Mouse (Mus musculus) heart, postnatal 0 days (tissue): Measurements from ENCODE around the gene Abcb9. TPM values are rescaled to one million over a fixed set of nuclear protein-coding genes. Genes with fewer than 3 reads are reported as not detected.

Experiments used
- ATAC-seq: fragments of 200-750 bp; cut with Nextera tagmentation; 2 replicates; pipeline ENCODE4 v1.8.0; 2017; ENCODE audit warnings: low read depth, moderate number of reproducible peaks, moderate library complexity; ENCODE audit not compliant: insufficient read depth
- DNase-seq: peaks from one replicate; pipeline ENCODE4 v3.0.0-alpha.2; 2016; ENCODE audit warnings: low spot score
- H3K27ac ChIP-seq: fragments of 300-500 bp; sonication (generic); 2 replicates; pipeline ENCODE4 v1.5.1; 2014; ENCODE audit warnings: low read depth, mild to moderate bottlenecking
- H3K27me3 ChIP-seq: fragments of 300-500 bp; sonication (generic); 2 replicates; pipeline ENCODE4 v1.6.1; 2014; ENCODE audit warnings: low read length, mixed read lengths; ENCODE audit not compliant: control insufficient read depth, insufficient read depth
- H3K36me3 ChIP-seq: fragments of 300-500 bp; sonication (generic); replicated peaks from 2 replicates; pipeline ENCODE4 v1.6.1; 2014; ENCODE audit warnings: low read length, mixed read lengths; ENCODE audit not compliant: control insufficient read depth, insufficient read depth
- H3K4me1 ChIP-seq: fragments of 300-500 bp; sonication (generic); 2 replicates; pipeline ENCODE4 v1.6.1; 2014; ENCODE audit warnings: antibody characterized with exemption; ENCODE audit not compliant: control insufficient read depth, insufficient read depth
- H3K4me2 ChIP-seq: fragments of 300-500 bp; sonication (generic); 2 replicates; pipeline ENCODE4 v1.6.1; 2014; ENCODE audit warnings: low read depth, mild to moderate bottlenecking, low read length, moderate library complexity
- H3K4me3 ChIP-seq: fragments of 300-500 bp; sonication (generic); 2 replicates; pipeline ENCODE4 v1.5.1; 2014; ENCODE audit warnings: low read depth, low read length
- H3K9ac ChIP-seq: fragments of 300-500 bp; sonication (generic); replicated peaks from 2 replicates; pipeline ENCODE4 v1.6.1; 2014; ENCODE audit warnings: low read depth, low read length, mixed read lengths
- H3K9me3 ChIP-seq: fragments of 300-500 bp; sonication (generic); replicated peaks from 2 replicates; pipeline ENCODE4 v1.6.1; 2016; ENCODE audit warnings: low read length; ENCODE audit not compliant: control insufficient read depth
- CTCF ChIP-seq: IDR thresholded peaks from 2 replicates; pipeline ENCODE4 v1.5.1; 2016; ENCODE audit warnings: antibody characterized with exemption, control low read depth, low read depth
- EP300 ChIP-seq: IDR thresholded peaks from 2 replicates; pipeline ENCODE4 v1.6.1; 2016; ENCODE audit warnings: antibody characterized with exemption, low read depth
- WGBS: fragments of 180-500 bp; shearing (Covaris S2); extraction: QIAGEN DNeasy Blood & Tissue Kit; methylation state at CpG from one replicate; pipeline ENCODE4 v1.1.7; 2014; 5-methylcytosine and 5-hydroxymethylcytosine counted together
- polyA plus RNA-seq: library from polyadenylated mRNA; unstranded; fragments of >200 nt; fragmentation: Nextera tagmentation; extraction: Ambion mirVana; gene quantifications from 2 replicates; pipeline ENCODE4 v1.2.1, GENCODE M21; 2015
- total RNA-seq: library from RNA; depleted of rRNA; stranded (reverse); fragments of >200 nt; gene quantifications from 2 replicates; pipeline ENCODE4 v1.2.3, GENCODE M21; 2014; ENCODE audit warnings: low replicate concordance

Abcb9 gene
- total and polyA plus RNA-seq, 2 experiments from 2014 or later = 1.8 to 3.0 TPM

DNA sequence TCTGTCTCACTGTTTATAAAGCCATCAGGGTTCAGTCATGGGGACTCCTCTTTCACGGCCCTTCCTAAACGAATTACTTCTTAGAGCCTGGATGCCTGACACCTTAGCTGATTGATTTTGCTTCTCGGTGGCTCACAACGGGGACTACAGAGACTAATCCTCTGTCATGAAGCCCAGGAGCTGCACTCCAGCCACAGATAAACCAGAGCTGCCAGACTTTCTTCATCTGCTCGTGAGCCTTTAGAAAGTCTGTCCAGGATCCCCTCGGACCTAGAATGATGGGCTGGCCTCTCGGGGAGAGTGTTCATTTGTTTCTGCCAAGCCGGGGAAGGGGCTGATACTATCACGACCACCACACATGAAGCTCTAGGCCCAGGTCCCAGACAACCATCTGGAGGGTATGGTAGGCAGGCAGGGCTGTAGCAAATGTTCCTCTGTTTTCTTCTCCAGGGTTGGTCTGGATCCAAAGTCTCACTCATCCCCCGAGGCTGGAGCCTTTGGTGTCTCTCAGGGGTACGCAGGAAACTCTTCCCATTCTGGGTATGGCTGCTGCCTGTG, 50.1 kb downstream of the Abcb9 start:
- WGBS = 37% methylated on average over 11 of the region's 11 CpGs
- peaks cover 31% of the 10 kb centered on the region for H3K4me1 ChIP-seq
- H3K27me3 ChIP-seq = no peaks in the 10 kb centered on the region
- H3K9me3 ChIP-seq = no peaks in the 10 kb centered on the region
- TF ChIP-seq EP300 = no peak
- no peak for TF ChIP-seq CTCF
- no peak overlapping the region for H3K4me2 ChIP-seq
- ATAC-seq (no peak), DNase-seq (no peak)
- no peak overlapping the region for H3K4me3 ChIP-seq
- H3K27ac ChIP-seq = no peak overlapping the region
- no peaks in the 10 kb centered on the region for H3K36me3 ChIP-seq
- no peak overlapping the region for H3K9ac ChIP-seq

GRCm38 (mm10) chr5:124043999-124044398, 51.6 kb downstream of the Abcb9 start:
- peak overlapping the region; percentile 27; the same call in 1 of the 2 replicates for H3K9ac ChIP-seq
- H3K4me2 ChIP-seq = peak overlapping the region; percentile 36; the same call in 1 of the 2 replicates
- DNase-seq = no peak
- TF ChIP-seq EP300 (no peak), CTCF (peak; percentile 29)
- ATAC-seq = no peak; the same call in 1 of the 2 replicates
- H3K4me3 ChIP-seq = no peak overlapping the region
- WGBS = 55% methylated on average over 5 of the region's 5 CpGs
- peaks cover 21% of the 10 kb centered on the region for H3K4me1 ChIP-seq
- no peaks in the 10 kb centered on the region for H3K9me3 ChIP-seq
- H3K27ac ChIP-seq = peak overlapping the region; percentile 99
- no peaks in the 10 kb centered on the region for H3K36me3 ChIP-seq
- H3K27me3 ChIP-seq = no peaks in the 10 kb centered on the region

DNA sequence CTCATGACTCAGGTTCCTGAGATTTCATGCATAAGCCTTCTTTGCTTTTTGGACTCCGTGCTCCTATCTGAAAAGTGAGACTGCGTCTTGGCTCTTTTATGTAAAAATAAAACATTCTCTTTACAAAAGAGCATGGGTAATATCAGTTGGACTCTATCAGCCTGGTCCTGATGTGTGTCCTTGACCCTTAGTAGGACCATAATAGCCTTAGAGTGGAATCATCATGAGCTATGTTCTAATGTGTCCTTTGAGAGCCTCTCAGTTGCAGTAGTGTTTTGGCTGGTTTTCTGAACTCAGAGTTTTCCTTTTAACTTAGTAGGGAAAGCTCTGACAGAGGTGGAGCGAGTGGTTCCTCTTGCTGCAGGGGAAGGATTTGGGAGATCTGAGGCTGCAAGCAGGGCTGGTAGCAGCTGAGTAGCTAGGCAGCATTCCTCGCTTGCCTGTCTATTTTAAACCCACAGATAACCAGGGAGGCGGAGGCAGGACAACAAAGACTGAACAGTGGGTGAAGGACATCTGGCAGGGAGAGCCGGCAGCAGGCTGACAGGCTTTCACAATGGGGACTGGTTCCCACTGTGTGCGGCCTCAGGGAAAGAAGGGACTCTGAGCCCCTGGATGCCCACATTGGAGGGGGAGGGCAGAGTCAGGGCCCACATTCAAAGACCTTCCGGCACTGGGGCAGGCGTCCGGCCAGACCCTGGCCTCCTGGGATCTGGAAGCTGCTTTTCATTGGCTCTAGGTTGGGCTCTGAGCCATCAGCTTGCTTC, 52.2 kb downstream of the Abcb9 start:
- Histone ChIP-seq H3K4me2 (peak overlapping the region; percentile 36), H3K36me3 (no peaks in the 10 kb centered on the region), H3K4me3 (no peak overlapping the region), H3K4me1 (peaks cover 21% of the 10 kb centered on the region), H3K9me3 (no peaks in the 10 kb centered on the region), H3K27me3 (no peaks in the 10 kb centered on the region), H3K27ac (peak overlapping the region; percentile 99), H3K9ac (peak overlapping the region; percentile 27; the same call in 1 of the 2 replicates)
- ATAC-seq = peak; percentile 92
- TF ChIP-seq EP300 (peak; percentile 83), CTCF (no peak)
- 19% methylated on average over 10 of the region's 10 CpGs for WGBS
- peak; percentile 91 for DNase-seq

GRCm38 (mm10) chr5:124041097-124041496, 54.5 kb downstream of the Abcb9 start:
- H3K27me3 ChIP-seq = no peaks in the 10 kb centered on the region
- TF ChIP-seq EP300 = no peak
- no peak for TF ChIP-seq CTCF
- DNase-seq (no peak), ATAC-seq (no peak)
- H3K9ac ChIP-seq = no peak overlapping the region
- H3K36me3 ChIP-seq = no peaks in the 10 kb centered on the region
- no peaks in the 10 kb centered on the region for H3K9me3 ChIP-seq
- 38% methylated on average over 9 of the region's 9 CpGs for WGBS
- H3K4me1 ChIP-seq = peaks cover 20% of the 10 kb centered on the region
- no peak overlapping the region for H3K4me3 ChIP-seq
- peak overlapping the region; percentile 4; the same call in 1 of the 2 replicates for H3K27ac ChIP-seq
- H3K4me2 ChIP-seq = no peak overlapping the region

GRCm38 (mm10) chr5:124039602-124040001, 56.0 kb downstream of the Abcb9 start:
- no peak overlapping the region for H3K4me3 ChIP-seq
- no peaks in the 10 kb centered on the region for H3K9me3 ChIP-seq
- 57% methylated on average over 6 of the region's 6 CpGs for WGBS
- ATAC-seq = no peak
- H3K36me3 ChIP-seq = no peaks in the 10 kb centered on the region
- TF ChIP-seq EP300 (no peak), CTCF (no peak)
- no peak overlapping the region for H3K4me2 ChIP-seq
- H3K4me1 ChIP-seq = peaks cover 20% of the 10 kb centered on the region
- DNase-seq = no peak
- H3K27me3 ChIP-seq = no peaks in the 10 kb centered on the region
- H3K9ac ChIP-seq = no peak overlapping the region
- no peak overlapping the region for H3K27ac ChIP-seq
